Mouse (Mus musculus) naive thymus-derived CD4-positive, alpha-beta T cell, adult 2 months (primary cell): ENCODE data around the gene Map4k4.

Source experiments
- DNase-seq: peaks from one replicate; pipeline ENCODE4 v3.0.0-alpha.2; 2011; ENCODE audit warnings: low read depth

The Map4k4 gene

GRCm38 (mm10) chr1:40000899-40001298, 100.2 kb downstream of the Map4k4 start:
- no peak for DNase-seq

- no peak for DNase-seq
These were observed 101.5 kb downstream of the Map4k4 start for GRCm38 (mm10) chr1:40002129-40002727.

GRCm38 (mm10) chr1:40006043-40006651, 105.4 kb downstream of the Map4k4 start:
- no peak for DNase-seq

GRCm38 (mm10) chr1:40007962-40008471, 107.3 kb downstream of the Map4k4 start:
- peak; percentile 31 for DNase-seq

GRCm38 (mm10) chr1:40012696-40013095, 112.0 kb downstream of the Map4k4 start:
- DNase-seq: no peak

- no peak for DNase-seq
These were observed 114.5 kb downstream of the Map4k4 start for GRCm38 (mm10) chr1:40015066-40015678.

GRCm38 (mm10) chr1:40021617-40022016, 120.9 kb downstream of the Map4k4 start:
- no peak for DNase-seq

GRCm38 (mm10) chr1:40022472-40023135, 121.9 kb downstream of the Map4k4 start:
- DNase-seq: no peak

GRCm38 (mm10) chr1:40023206-40023605, 122.5 kb downstream of the Map4k4 start:
- no peak for DNase-seq

- DNase-seq: no peak
These were observed 123.0 kb downstream of the Map4k4 start for GRCm38 (mm10) chr1:40023748-40024147.

GRCm38 (mm10) chr1:40024554-40025320, 124.0 kb downstream of the Map4k4 start:
- DNase-seq: no peak

GRCm38 (mm10) chr1:40025416-40025815, 124.7 kb downstream of the Map4k4 start:
- DNase-seq: no peak

GRCm38 (mm10) chr1:40027116-40027620, 126.5 kb downstream of the Map4k4 start:
- DNase-seq: no peak

GRCm38 (mm10) chr1:40028207-40028998, 127.7 kb downstream of the Map4k4 start:
- DNase-seq: no peak

- DNase-seq: no peak
These were observed 128.9 kb downstream of the Map4k4 start for GRCm38 (mm10) chr1:40029597-40029996.

- no peak for DNase-seq
These were observed 129.7 kb downstream of the Map4k4 start for GRCm38 (mm10) chr1:40030287-40030975.

GRCm38 (mm10) chr1:40030976-40031356, 130.3 kb downstream of the Map4k4 start:
- DNase-seq: no peak

GRCm38 (mm10) chr1:40031626-40032025, 130.9 kb downstream of the Map4k4 start:
- no peak for DNase-seq

- DNase-seq: no peak
These were observed 132.6 kb downstream of the Map4k4 start for GRCm38 (mm10) chr1:40033315-40033714.

- DNase-seq: no peak
These were observed 133.2 kb downstream of the Map4k4 start for GRCm38 (mm10) chr1:40033743-40034420.
